Mouse (Mus musculus) intestine, embryonic 15.5 days (tissue): ENCODE data around the gene AC131692.1. TPM values are rescaled to one million over a fixed set of nuclear protein-coding genes. Genes with fewer than 3 reads are reported as not detected.

Experiments
- ATAC-seq: fragments of 200-750 bp; cut with Nextera tagmentation; 2 replicates; pipeline ENCODE4 v1.8.0; 2017; ENCODE audit warnings: moderate TSS enrichment, moderate library complexity
- H3K27ac ChIP-seq: fragments of 300-500 bp; sonication (generic); 2 replicates; pipeline ENCODE4 v1.5.1; 2015; ENCODE audit warnings: mild to moderate bottlenecking, inconsistent platforms
- H3K27me3 ChIP-seq: fragments of 300-500 bp; sonication (generic); replicated peaks from 2 replicates; pipeline ENCODE4 v1.6.1; 2015; ENCODE audit warnings: inconsistent platforms
- H3K36me3 ChIP-seq: fragments of 300-500 bp; sonication (generic); 2 replicates; pipeline ENCODE4 v1.6.1; 2015; ENCODE audit warnings: inconsistent platforms
- H3K4me1 ChIP-seq: fragments of 300-500 bp; sonication (generic); replicated peaks from 2 replicates; pipeline ENCODE4 v1.6.1; 2015; ENCODE audit warnings: inconsistent platforms
- H3K4me2 ChIP-seq: fragments of 300-500 bp; sonication (generic); replicated peaks from 2 replicates; pipeline ENCODE4 v1.6.1; 2015; ENCODE audit warnings: mild to moderate bottlenecking, inconsistent platforms
- H3K4me3 ChIP-seq: fragments of 300-500 bp; sonication (generic); replicated peaks from 2 replicates; pipeline ENCODE4 v1.5.1; 2015; ENCODE audit warnings: inconsistent platforms
- H3K9ac ChIP-seq: fragments of 300-500 bp; sonication (generic); 2 replicates; pipeline ENCODE4 v1.6.1; 2015; ENCODE audit warnings: inconsistent platforms
- H3K9me3 ChIP-seq: fragments of 300-500 bp; sonication (generic); 2 replicates; pipeline ENCODE4 v1.6.1; 2016; ENCODE audit warnings: inconsistent platforms
- WGBS: fragments of 180-500 bp; shearing (Covaris S2); methylation state at CpG from one replicate; pipeline ENCODE4 v1.1.7; 2015; 5-methylcytosine and 5-hydroxymethylcytosine counted together
- polyA plus RNA-seq: library from polyadenylated mRNA; unstranded; fragments of >200 nt; fragmentation: Nextera tagmentation; extraction: Ambion mirVana; gene quantifications from 2 replicates; pipeline ENCODE4 v1.2.1, GENCODE M21; 2015

AC131692.1 gene
- polyA plus RNA-seq, 1 experiment from 2014 or later = 0.18 TPM

DNA sequence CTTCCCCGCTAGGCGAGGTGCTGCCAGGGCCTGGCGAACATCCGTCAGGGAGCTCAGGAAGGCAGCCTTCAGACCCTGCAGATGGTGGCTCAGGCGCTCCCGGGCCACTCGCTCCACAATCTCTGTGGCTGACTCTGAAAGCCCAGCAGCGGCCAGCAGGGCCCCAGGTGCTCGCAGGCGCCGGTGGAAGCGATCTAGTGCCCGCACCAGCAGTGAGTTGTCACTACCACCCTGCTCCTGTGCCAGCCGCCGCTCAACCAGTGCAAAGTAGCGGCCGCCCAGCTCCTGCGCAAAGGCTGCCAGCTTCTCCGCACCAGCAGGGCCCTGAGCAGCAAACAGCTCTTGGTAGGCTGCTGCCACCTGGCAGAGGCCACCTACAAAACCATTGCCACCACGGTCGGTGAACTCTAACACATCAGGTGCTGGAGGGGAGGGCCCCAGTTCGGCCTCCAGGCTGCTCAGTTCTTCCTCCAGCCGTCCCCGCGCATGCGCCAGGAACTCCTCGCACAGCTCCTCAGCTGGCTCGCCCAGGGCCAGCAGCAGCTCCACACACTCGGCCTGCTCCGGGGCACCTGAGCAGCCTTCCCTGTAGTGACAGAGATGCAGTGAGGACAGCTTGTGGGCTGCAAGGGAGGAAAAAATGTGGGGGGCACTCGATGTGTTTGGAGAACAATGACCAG lies 23.5 kb upstream of the AC131692.1 start:
- H3K4me2 ChIP-seq = no peak overlapping the region
- H3K9me3 ChIP-seq = no peaks in the 10 kb centered on the region
- H3K27ac ChIP-seq = no peak overlapping the region
- 87% methylated on average over 31 of the region's 31 CpGs for WGBS
- no peaks in the 10 kb centered on the region for H3K27me3 ChIP-seq
- H3K36me3 ChIP-seq = peaks cover 26% of the 10 kb centered on the region
- no peak overlapping the region for H3K9ac ChIP-seq
- H3K4me1 ChIP-seq = peaks cover 21% of the 10 kb centered on the region
- no peak for ATAC-seq
- no peak overlapping the region for H3K4me3 ChIP-seq

DNA sequence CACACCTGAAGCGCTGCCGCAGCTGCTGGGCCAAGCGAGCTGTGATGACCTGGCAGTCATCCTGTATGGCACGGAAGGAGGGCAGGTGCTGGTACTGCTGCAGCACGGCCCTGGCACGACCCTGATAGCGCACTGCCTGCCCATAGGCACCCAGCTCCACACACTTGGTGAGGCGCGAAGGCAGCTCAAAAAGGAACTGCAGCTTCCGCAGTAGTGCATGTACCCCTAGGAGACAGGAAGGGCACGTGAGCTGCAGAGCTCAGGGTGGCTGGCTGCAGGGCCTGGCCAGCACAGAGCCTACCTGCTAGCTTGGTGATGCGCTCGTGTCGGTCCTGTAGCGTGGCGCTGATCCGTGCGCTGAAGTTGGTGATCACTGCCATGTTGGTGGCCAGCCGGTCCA lies 23.0 kb upstream of the AC131692.1 start:
- no peak overlapping the region for H3K9ac ChIP-seq
- no peak for ATAC-seq
- 94% methylated on average over 19 of the region's 19 CpGs for WGBS

DNA sequence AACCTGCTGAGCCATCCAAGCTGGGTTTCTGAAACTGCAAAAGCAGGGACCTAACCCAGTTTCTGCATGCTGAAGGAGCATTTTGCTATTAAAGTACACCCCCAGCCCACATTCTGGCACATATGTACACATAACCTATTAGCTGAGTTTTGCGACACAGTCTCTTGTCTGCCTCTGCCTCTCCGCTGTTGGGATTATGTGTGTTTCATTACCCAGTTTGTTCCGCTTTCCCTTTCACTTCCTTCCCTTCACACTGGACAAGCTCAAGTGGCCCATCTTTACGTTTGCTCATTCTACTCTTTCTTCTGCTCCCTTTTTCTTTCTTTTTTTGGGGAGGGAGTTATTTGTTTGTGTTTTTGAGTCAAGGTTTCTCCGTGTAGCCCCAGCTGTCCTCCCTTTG lies 20.3 kb upstream of the AC131692.1 start:
- H3K9ac ChIP-seq = no peak overlapping the region
- WGBS = 87% methylated on average over 5 of the region's 5 CpGs
- no peaks in the 10 kb centered on the region for H3K27me3 ChIP-seq
- no peak for ATAC-seq
- H3K36me3 ChIP-seq = peaks cover 26% of the 10 kb centered on the region
- peaks cover 9% of the 10 kb centered on the region for H3K4me1 ChIP-seq
- no peak overlapping the region for H3K27ac ChIP-seq
- no peaks in the 10 kb centered on the region for H3K9me3 ChIP-seq
- no peak overlapping the region for H3K4me2 ChIP-seq
- H3K4me3 ChIP-seq = no peak overlapping the region

More for the DNA sequence above, 23.0 kb upstream of the AC131692.1 start:
- no peaks in the 10 kb centered on the region for H3K9me3 ChIP-seq
- H3K4me1 ChIP-seq = peaks cover 24% of the 10 kb centered on the region
- no peak overlapping the region for H3K4me2 ChIP-seq
- no peak overlapping the region for H3K27ac ChIP-seq
- peaks cover 26% of the 10 kb centered on the region for H3K36me3 ChIP-seq
- H3K27me3 ChIP-seq = no peaks in the 10 kb centered on the region
- H3K4me3 ChIP-seq = no peak overlapping the region

DNA sequence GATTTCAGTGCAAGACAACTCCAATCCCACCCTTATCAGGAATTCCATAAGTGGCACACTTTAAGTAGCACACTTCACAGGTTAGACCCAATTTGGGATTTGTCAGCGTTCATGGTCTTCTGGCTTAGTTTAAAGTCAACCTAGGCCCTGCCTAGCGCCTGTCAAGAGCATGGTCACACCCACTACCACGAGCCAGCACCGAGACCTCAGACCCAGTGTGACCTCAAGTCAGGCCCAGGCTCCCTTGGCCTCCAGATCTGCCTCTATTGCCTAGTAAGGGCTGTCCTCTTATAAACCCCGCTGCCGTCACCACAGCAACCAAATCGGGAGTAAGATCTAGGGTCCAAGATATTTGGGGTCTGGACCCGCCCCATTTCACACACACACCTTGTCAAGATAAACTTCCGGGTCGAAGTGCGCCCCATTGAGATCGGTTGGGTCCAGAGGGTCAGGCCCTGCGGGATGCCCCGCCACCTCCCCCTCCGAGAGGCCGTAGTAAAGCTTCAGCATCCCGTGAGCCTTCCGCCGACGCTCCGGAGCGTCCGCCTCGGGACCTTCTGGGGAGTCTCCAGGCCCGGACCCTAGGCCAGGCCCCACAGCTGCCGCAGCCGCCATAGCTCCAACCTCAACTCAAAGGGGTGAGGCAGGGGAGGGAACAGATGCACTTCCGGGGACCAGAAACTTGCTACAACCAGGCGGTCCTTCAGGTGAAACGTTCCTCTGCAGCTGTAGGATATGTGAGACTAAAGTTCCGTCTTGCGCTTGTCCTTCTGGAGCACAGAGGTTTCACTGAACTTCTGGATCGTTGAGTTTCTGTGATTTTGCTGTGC lies 17.4 kb upstream of the AC131692.1 start, which contains the start of gene Vps51:
Gene Vps51, minus strand, starts transcription at position 668 of the 830 bp plus-strand sequence.
- WGBS = 1% methylated on average over 33 of the region's 33 CpGs
- peaks cover 14% of the 10 kb centered on the region for H3K36me3 ChIP-seq

DNA sequence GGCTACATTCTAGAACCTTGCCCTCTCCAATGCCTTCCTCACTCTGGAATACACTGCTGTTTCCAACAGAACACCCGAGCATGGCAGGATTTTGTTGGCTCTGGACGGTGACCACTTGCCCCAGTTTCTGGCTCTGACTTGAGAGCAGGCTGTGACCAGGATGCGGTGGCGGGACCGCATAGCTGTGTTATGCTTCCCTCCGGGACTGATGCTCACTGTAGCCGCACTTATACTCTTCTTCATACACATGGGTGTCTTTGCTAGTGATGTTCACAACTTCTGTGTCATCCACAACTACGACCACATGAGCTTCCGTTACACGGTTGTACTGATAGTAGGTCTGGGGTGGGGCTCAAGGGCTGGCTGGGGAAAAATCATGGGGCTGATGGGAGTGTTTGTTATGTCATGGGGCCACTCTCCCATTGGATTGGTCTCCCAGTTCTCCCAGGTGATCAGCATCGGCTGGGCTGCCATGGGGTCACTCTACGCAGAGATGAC lies 14.2 kb upstream of the AC131692.1 start, which contains the start of gene Tmem262:
Gene Tmem262, plus strand, starts transcription at position 51 of the 498 bp plus-strand sequence.
- WGBS = 92% methylated on average over 12 of the region's 12 CpGs
- H3K9me3 ChIP-seq = no peaks in the 10 kb centered on the region
- no peak within 1 kb of the TSS for H3K4me3 ChIP-seq
- H3K9ac ChIP-seq = no peak within 1 kb of the TSS
- H3K27ac ChIP-seq = no peak within 1 kb of the TSS
- no peaks in the 10 kb centered on the region for H3K27me3 ChIP-seq
- ATAC-seq = no peak
- peaks cover 21% of the 10 kb centered on the region for H3K36me3 ChIP-seq
- peaks cover 15% of the 10 kb centered on the region for H3K4me1 ChIP-seq
- no peak within 1 kb of the TSS for H3K4me2 ChIP-seq

More for the DNA sequence above, 17.4 kb upstream of the AC131692.1 start, which contains the start of gene Vps51:
- H3K4me3 ChIP-seq = peak within 1 kb of the TSS; percentile 85
- peak; percentile 93 for ATAC-seq
- peak within 1 kb of the TSS; percentile 81 for H3K9ac ChIP-seq
- peak within 1 kb of the TSS; percentile 84 for H3K4me2 ChIP-seq
- no peaks in the 10 kb centered on the region for H3K9me3 ChIP-seq
- H3K4me1 ChIP-seq = peaks cover 9% of the 10 kb centered on the region
- H3K27me3 ChIP-seq = no peaks in the 10 kb centered on the region
- H3K27ac ChIP-seq = peak within 1 kb of the TSS; percentile 89

DNA sequence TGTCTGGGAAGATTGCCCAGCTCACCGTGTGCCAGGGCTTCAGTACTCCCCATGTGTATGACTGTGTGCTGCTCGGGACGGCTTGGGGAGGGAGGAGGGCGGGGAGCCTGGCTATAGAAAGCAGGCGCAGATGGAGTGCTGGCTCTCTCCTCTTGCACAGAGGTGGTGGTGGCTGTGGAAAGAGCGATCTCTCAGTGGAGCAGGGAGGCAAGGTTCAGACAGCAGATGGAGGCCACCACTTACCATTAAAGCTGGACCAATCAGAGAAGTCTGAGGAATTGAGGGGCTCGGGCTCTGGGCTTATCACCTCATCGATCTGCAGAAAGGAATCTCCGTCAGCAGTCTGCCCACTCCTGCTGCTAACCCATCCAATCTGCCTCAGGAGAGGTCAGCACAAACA lies 12.1 kb upstream of the AC131692.1 start, which contains the start of gene Gm28374:
Gene Gm28374, minus strand, starts transcription at position 101 of the 400 bp plus-strand sequence.
- no peaks in the 10 kb centered on the region for H3K27me3 ChIP-seq
- no peaks in the 10 kb centered on the region for H3K9me3 ChIP-seq
- peaks cover 10% of the 10 kb centered on the region for H3K4me1 ChIP-seq
- no peak within 1 kb of the TSS for H3K27ac ChIP-seq
- no peak within 1 kb of the TSS for H3K4me3 ChIP-seq
- no peak for ATAC-seq
- WGBS = 89% methylated on average over 9 of the region's 9 CpGs
- H3K9ac ChIP-seq = no peak within 1 kb of the TSS
- H3K4me2 ChIP-seq = no peak within 1 kb of the TSS
- H3K36me3 ChIP-seq = peaks cover 26% of the 10 kb centered on the region

DNA sequence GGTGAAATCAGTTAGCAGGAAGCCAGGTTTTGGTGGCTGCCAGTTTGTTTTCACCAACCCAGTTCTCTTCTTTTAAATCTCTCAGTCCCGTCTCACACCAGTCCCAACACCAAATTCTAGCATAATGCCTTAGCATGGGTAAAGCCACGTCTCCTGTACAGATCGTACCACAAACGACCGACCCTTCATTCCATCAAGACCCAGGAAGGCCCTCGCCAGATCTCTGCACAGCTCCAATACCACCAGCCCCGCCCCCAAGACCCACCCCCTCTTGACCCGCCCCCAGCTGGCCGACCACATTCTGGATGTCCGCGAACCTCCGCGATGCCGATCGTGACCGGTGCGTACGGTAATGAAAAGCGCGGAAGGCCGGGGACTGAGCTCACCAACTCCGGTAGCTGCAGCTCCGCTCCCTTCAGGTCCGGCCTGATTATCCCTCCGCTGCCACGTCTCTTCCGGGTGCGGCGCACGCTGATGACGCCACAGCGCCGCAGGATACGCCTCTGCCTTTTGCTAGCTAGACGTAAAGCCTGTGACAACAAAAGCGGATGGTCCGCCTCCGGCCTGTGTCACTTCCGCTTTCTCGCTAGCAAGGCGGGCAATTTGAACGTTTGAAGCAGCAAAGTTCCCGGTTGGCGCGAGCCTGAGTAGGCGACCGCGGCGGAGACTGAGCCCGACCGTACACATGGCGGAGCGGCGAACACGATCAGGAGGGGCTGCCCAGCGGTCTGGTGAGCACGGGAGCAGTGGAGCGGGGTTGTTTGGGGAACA lies 9.6 kb upstream of the AC131692.1 start, which contains the start of the genes Zfpl1 and Cdca5:
Gene Zfpl1, minus strand, starts transcription at position 479 of the 771 bp plus-strand sequence.
Gene Cdca5, plus strand, starts transcription at position 506 of the 771 bp plus-strand sequence.
- peaks cover 10% of the 10 kb centered on the region for H3K4me1 ChIP-seq
- H3K27ac ChIP-seq = peak within 1 kb of the TSS; percentile 54
- peak within 1 kb of the TSS; percentile 62 for H3K9ac ChIP-seq
- peak within 1 kb of the TSS; percentile 65 for H3K4me3 ChIP-seq
- no peaks in the 10 kb centered on the region for H3K9me3 ChIP-seq
- peak within 1 kb of the TSS; percentile 75 for H3K4me2 ChIP-seq
- peaks cover 26% of the 10 kb centered on the region for H3K36me3 ChIP-seq
- ATAC-seq = peak; percentile 94
- no peaks in the 10 kb centered on the region for H3K27me3 ChIP-seq
- WGBS = under 1% methylated on average over 58 of the region's 58 CpGs

DNA sequence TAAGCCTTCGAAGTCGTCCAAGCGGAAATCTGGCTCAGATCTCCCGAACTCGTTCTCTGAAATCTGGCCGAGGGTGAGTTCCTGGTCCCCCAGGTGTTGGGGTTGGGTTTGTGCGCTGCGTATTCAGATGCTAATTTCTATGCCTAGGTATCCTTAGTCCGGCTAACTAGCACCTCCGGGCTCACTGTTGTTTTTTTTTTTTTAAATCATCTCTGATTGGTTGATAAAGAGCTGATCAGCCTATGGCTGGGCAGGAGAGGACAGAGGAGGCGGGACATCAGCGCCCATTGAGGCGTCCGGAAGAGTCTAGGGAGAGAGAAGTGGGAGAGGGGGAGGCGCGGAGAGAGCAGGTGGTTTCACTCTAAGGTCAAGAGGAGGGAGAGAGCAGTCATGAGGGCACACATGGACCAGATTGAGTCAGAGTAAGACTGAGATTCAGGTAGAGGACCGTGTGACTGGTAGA lies 8.8 kb upstream of the AC131692.1 start:
- no peaks in the 10 kb centered on the region for H3K27me3 ChIP-seq
- peak overlapping the region; percentile 65 for H3K4me3 ChIP-seq
- peak overlapping the region; percentile 75 for H3K4me2 ChIP-seq
- WGBS = under 1% methylated on average over 17 of the region's 17 CpGs
- no peaks in the 10 kb centered on the region for H3K9me3 ChIP-seq
- ATAC-seq = peak; percentile 83
- H3K36me3 ChIP-seq = peaks cover 29% of the 10 kb centered on the region
- peaks cover 10% of the 10 kb centered on the region for H3K4me1 ChIP-seq
- peak overlapping the region; percentile 54 for H3K27ac ChIP-seq
- H3K9ac ChIP-seq = peak overlapping the region; percentile 60

DNA sequence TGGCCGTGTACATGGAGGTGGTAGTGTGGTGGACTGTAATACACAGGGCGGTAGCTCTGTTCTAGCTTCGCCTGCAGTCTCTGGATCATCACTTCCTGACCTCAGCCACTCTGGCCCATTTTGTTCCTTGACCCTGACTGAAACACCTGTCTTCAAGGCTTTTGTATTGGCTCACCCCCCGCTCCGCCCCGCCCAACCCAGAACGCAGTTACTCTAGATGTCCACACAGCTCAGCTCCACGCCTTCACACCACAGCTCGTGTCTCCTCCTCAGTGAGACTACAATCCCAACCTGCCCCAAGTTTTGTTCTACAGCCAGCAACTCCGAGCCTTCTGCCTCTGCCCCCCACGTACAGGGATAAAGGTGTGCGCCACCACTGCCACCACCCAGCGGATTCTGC lies 5.4 kb upstream of the AC131692.1 start:
- no peak overlapping the region for H3K27ac ChIP-seq
- peaks cover 29% of the 10 kb centered on the region for H3K36me3 ChIP-seq
- H3K9me3 ChIP-seq = no peaks in the 10 kb centered on the region
- no peaks in the 10 kb centered on the region for H3K27me3 ChIP-seq
- H3K4me2 ChIP-seq = no peak overlapping the region
- H3K4me3 ChIP-seq = no peak overlapping the region
- ATAC-seq = no peak
- WGBS = 92% methylated on average over 13 of the region's 13 CpGs
- H3K9ac ChIP-seq = no peak overlapping the region
- H3K4me1 ChIP-seq = peaks cover 8% of the 10 kb centered on the region

DNA sequence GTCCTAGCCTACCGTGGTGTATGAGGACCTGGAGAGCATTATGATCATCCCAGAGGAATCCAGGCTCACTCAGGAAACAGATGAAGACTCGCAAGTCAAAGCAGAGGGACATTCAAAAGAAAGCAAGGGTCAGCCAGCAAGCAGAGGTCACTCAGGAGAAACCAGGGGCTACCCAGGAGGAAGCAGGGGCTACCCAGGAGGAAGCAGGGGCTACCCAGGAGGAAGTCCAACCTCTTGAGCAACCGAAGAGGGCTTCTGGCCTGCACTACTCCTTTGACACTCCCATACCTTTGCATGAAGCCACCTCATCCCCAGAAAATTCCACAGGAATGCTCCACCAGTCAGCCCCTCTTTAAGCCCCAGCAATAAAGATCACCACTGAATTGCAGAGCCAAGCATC lies 3.6 kb downstream of the AC131692.1 start:
- H3K36me3 ChIP-seq = 0 out of 2 replicates have a peak, but pooled peaks cover 4% of the 10 kb centered on the region
- H3K9me3 ChIP-seq = no peaks in the 10 kb centered on the region
- no peak overlapping the region for H3K4me3 ChIP-seq
- no peak overlapping the region for H3K27ac ChIP-seq
- no peaks in the 10 kb centered on the region for H3K4me1 ChIP-seq
- H3K9ac ChIP-seq = no peak overlapping the region
- H3K27me3 ChIP-seq = no peaks in the 10 kb centered on the region
- ATAC-seq = no peak
- H3K4me2 ChIP-seq = no peak overlapping the region
- 79% methylated on average over 3 of the region's 3 CpGs for WGBS

DNA sequence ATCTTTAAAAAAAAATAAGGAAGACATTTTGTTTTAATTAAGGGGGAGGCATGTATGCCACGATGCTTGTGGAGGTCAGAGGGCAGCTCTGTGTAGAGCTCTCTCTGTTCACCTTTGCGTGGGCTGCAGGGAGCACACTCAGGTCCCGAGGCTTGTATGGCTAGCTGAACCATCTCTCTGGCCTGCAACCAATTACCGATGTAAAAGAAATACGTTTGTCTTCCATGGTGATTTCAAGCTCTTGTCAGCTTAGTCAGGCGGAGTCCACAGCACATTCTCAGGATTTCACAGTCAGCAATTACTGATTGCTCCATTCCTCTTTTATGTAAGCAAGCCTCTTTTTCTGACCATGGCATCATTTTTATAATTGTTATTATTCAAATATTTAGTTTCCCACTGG lies 7.0 kb downstream of the AC131692.1 start:
- no peak overlapping the region for H3K4me3 ChIP-seq
- H3K9ac ChIP-seq = no peak overlapping the region
- H3K9me3 ChIP-seq = no peaks in the 10 kb centered on the region
- ATAC-seq = no peak
- no peaks in the 10 kb centered on the region for H3K27me3 ChIP-seq
- peaks cover 13% of the 10 kb centered on the region; the same call in 1 of the 2 replicates for H3K4me1 ChIP-seq
- WGBS = 65% methylated on average over 6 of the region's 6 CpGs
- no peaks in the 10 kb centered on the region for H3K36me3 ChIP-seq
- no peak overlapping the region for H3K27ac ChIP-seq
- no peak overlapping the region for H3K4me2 ChIP-seq
